Mouse (Mus musculus) heart, embryonic 11.5 days (tissue): ENCODE measurements around the gene Ccdc40. TPM values are rescaled to one million over a fixed set of nuclear protein-coding genes. Genes with fewer than 3 reads are reported as not detected.
"Not testable (repeated sequence)": the region's sequence is repeated elsewhere in the genome, so short reads cannot be mapped to it uniquely, and the experiment has no call there.

Experiments used
- ATAC-seq: fragments of 200-750 bp; cut with Nextera tagmentation; replicated peaks from 2 replicates; pipeline ENCODE4 v1.8.0; 2017; ENCODE audit warnings: moderate library complexity; ENCODE audit not compliant: insufficient number of reproducible peaks, low FRiP score, low TSS enrichment
- H3K27ac ChIP-seq: fragments of 300-500 bp; sonication (generic); 2 replicates; pipeline ENCODE4 v1.5.1; 2014; ENCODE audit warnings: mild to moderate bottlenecking, low read depth, low read length
- H3K27me3 ChIP-seq: fragments of 300-500 bp; sonication (generic); 2 replicates; pipeline ENCODE4 v1.6.1; 2014; ENCODE audit warnings: mild to moderate bottlenecking, low read length, mixed read lengths; ENCODE audit not compliant: control insufficient read depth, insufficient read depth
- H3K36me3 ChIP-seq: fragments of 300-500 bp; sonication (generic); 2 replicates; pipeline ENCODE4 v1.6.1; 2014; ENCODE audit warnings: mild to moderate bottlenecking, low read length, moderate library complexity, mixed read lengths; ENCODE audit not compliant: control insufficient read depth, insufficient read depth
- H3K4me1 ChIP-seq: fragments of 300-500 bp; sonication (generic); 2 replicates; pipeline ENCODE4 v1.6.1; 2014; ENCODE audit warnings: low read length; ENCODE audit not compliant: control insufficient read depth, insufficient read depth
- H3K4me2 ChIP-seq: fragments of 300-500 bp; sonication (generic); 2 replicates; pipeline ENCODE4 v1.6.1; 2014; ENCODE audit warnings: mild to moderate bottlenecking, moderate library complexity
- H3K4me3 ChIP-seq: fragments of 300-500 bp; sonication (generic); 2 replicates; pipeline ENCODE4 v1.5.1; 2014; ENCODE audit warnings: low read depth, low read length
- H3K9ac ChIP-seq: fragments of 300-500 bp; sonication (generic); 2 replicates; pipeline ENCODE4 v1.6.1; 2014; ENCODE audit warnings: mild to moderate bottlenecking, low read depth, low read length, moderate library complexity
- H3K9me3 ChIP-seq: fragments of 300-500 bp; sonication (generic); replicated peaks from 2 replicates; pipeline ENCODE4 v1.6.1; 2016; ENCODE audit warnings: low read length; ENCODE audit not compliant: control insufficient read depth
- WGBS: fragments of 180-500 bp; shearing (Covaris S2); extraction: QIAGEN DNeasy Blood & Tissue Kit; methylation state at CpG from one replicate; pipeline ENCODE4 v1.1.7; 2014; ENCODE audit not compliant: insufficient replicate concordance; 5-methylcytosine and 5-hydroxymethylcytosine counted together
- polyA plus RNA-seq: library from polyadenylated mRNA; unstranded; fragments of >200 nt; fragmentation: Nextera tagmentation; extraction: Ambion mirVana; gene quantifications from 2 replicates; pipeline ENCODE4 v1.2.1, GENCODE M21; 2014

Ccdc40 gene
- polyA plus RNA-seq, 1 experiment from 2014 or later = 3.5 TPM

DNA sequence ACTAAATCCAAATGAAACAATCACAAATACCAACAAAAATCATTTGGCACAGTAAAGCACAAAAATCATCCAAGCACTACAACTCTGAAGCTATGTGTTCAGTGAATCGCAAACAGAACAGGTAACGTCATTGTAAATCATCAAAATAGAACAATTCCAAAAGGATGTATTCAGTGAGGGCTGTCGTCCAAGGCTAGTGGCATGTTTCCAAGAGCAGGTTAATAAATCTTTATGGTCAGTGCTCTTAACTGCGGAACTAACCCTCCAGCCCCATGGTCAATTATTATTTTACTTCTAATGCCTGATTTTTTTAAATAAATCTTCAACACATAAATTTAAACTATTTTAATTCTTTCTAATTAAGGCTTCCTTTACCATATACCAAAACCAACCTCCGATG lies 28.2 kb downstream of the Ccdc40 start:
- not testable (repeated sequence) for H3K27ac ChIP-seq, H3K36me3 ChIP-seq, H3K9ac ChIP-seq, H3K27me3 ChIP-seq, H3K9me3 ChIP-seq, H3K4me3 ChIP-seq, H3K4me1 ChIP-seq, H3K4me2 ChIP-seq, ATAC-seq
- WGBS = 85% methylated on average over 5 of the region's 5 CpGs

DNA sequence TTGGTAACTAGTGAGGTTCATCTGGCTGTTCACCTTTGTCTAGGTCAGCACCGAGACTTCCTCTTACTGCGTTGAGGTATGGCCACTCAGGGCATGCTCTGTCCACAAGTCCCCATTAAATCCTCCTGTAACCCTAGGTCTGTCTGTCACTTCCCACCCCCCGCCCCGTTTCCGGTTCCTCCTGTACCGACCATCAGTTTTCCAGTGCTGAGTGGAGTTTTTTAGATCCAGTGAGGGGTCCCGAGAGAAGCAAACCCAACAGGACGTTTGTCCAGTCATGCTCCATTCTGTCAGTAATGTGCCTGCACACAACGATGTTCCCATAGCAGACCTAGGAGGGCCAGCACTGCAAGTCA lies 29.8 kb downstream of the Ccdc40 start:
- WGBS = 60% methylated on average over 9 of the region's 9 CpGs
- H3K27me3 ChIP-seq = no peaks in the 10 kb centered on the region
- H3K36me3 ChIP-seq = no peaks in the 10 kb centered on the region
- peak overlapping the region; percentile 32 for H3K4me3 ChIP-seq
- H3K4me1 ChIP-seq = peaks cover 3% of the 10 kb centered on the region; the same call in 1 of the 2 replicates
- no peak for ATAC-seq
- no peak overlapping the region for H3K9ac ChIP-seq
- no peaks in the 10 kb centered on the region for H3K9me3 ChIP-seq
- H3K4me2 ChIP-seq = peak overlapping the region; percentile 56
- H3K27ac ChIP-seq = no peak overlapping the region

DNA sequence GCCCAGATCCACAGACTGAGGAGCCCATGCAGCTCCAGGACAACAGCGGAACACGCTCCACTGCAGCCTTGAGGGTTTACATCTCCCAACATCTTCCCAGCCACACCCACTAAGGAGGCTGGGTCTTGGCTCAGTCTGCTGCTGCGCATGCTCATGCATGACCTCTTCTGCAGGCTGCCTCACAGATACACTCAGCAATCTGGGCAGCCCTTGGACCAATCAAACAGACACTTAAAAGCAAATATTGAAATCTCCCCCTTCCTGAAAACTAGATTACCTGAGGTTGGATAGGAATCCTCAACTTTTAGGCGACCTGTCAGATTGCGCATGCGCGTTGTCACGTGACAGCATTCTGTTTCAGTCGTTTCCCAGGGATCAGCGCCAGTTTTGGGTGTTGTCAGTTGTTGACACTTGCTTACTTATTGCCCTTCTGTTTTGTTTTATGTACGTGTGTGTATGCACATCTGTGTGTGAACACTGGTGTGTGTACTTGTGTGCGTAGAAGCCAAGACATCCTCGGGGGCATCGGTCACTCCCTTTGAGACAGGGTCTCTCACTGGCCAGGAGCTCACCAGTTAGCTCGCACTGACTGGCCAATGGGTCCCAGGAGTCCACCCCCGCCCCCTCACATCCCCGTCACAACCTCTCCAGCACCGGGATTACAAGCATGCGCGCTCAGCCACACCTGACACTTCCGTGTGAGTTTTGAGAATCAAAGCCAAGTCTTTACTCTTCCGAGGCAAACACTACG lies 30.4 kb downstream of the Ccdc40 start:
- Histone ChIP-seq H3K36me3 (no peaks in the 10 kb centered on the region), H3K4me1 (no peaks in the 10 kb centered on the region), H3K9ac (peak overlapping the region; percentile 28; the same call in 1 of the 2 replicates), H3K4me2 (peak overlapping the region; percentile 56), H3K9me3 (no peaks in the 10 kb centered on the region), H3K27me3 (no peaks in the 10 kb centered on the region), H3K27ac (0 out of 2 replicates have a peak overlapping the region, but pooled peaks have one; percentile 10), H3K4me3 (peak overlapping the region; percentile 32)
- peak; percentile 63; the same call in 1 of the 2 replicates for ATAC-seq
- 60% methylated on average over 23 of the region's 23 CpGs for WGBS

DNA sequence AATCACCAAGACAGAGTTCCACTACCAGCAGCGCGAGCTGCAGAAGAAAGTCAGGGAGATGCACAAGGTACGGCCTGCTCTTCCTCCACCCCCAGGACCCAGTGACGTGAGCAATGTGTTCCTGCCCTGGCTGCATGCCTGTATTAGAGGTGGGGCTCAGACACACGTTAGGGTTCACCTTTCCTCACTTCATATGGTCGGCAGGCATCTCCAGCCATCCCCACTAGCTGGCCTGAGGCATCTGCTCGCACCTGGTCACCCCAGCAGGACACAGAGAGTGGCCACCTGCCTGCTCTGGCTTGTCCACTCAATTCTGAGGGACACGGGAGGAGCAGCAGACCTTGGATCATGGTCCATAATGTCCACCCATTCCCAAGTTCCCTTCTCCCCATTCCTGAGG lies 31.6 kb downstream of the Ccdc40 start:
- no peaks in the 10 kb centered on the region for H3K36me3 ChIP-seq
- no peak for ATAC-seq
- no peak overlapping the region for H3K9ac ChIP-seq
- no peaks in the 10 kb centered on the region for H3K27me3 ChIP-seq
- no peaks in the 10 kb centered on the region for H3K4me1 ChIP-seq
- H3K4me3 ChIP-seq = no peak overlapping the region
- no peaks in the 10 kb centered on the region for H3K9me3 ChIP-seq
- H3K27ac ChIP-seq = no peak overlapping the region
- WGBS = 87% methylated on average over 8 of the region's 8 CpGs
- no peak overlapping the region for H3K4me2 ChIP-seq

DNA sequence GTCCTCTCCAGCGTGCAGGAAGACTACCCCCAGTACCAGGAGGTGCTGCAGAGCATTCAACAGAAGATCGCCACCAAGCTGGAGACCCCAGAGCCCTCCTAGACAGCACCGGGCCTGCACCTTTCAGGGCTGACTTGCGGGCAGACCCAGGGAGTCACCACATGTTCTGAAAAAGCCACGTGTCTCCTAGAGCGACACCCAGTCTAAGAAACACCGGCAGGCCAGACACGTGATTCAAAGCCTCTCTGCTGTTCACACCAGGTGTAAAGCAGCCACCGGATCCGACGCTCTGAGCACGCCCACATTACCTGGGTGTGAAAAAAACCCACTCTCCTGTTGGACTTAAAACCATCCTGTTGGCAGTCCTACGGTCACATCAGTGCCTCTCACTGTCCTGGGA lies 36.0 kb downstream of the Ccdc40 start:
- WGBS = 84% methylated on average over 13 of the region's 13 CpGs
- H3K27me3 ChIP-seq = no peaks in the 10 kb centered on the region
- no peak overlapping the region for H3K27ac ChIP-seq
- no peak overlapping the region for H3K4me3 ChIP-seq
- ATAC-seq = no peak
- H3K9ac ChIP-seq = no peak overlapping the region
- no peak overlapping the region for H3K4me2 ChIP-seq
- no peaks in the 10 kb centered on the region for H3K36me3 ChIP-seq
- peaks cover 8% of the 10 kb centered on the region; the same call in 1 of the 2 replicates for H3K4me1 ChIP-seq
- no peaks in the 10 kb centered on the region for H3K9me3 ChIP-seq

DNA sequence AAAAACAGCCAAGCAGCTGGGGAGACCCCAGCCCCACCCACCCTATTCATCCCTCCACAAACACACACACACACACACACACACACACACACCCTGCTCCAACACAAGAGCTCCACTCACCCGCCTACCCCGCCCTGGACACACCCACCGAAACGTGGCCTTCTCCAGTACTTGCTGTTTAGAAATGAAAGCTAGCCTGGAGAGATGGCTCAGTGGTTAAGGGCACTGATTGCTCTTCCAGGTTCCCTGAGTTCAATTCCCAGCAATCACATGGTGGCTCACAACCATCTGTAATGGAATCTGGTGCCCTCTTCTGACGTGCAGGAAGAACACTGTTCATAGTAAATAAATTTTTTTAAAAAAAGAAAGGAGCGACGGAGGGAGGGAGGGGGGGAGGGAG lies 37.4 kb downstream of the Ccdc40 start:
- no peaks in the 10 kb centered on the region for H3K36me3 ChIP-seq
- H3K4me1 ChIP-seq = peaks cover 8% of the 10 kb centered on the region; the same call in 1 of the 2 replicates
- no peak overlapping the region for H3K4me3 ChIP-seq
- H3K27ac ChIP-seq = no peak overlapping the region
- 74% methylated on average over 7 of the region's 7 CpGs for whole genome bisulfite sequencing
- no peaks in the 10 kb centered on the region for H3K27me3 ChIP-seq
- no peak for ATAC-seq
- H3K9ac ChIP-seq = no peak overlapping the region
- no peaks in the 10 kb centered on the region for H3K9me3 ChIP-seq
- no peak overlapping the region for H3K4me2 ChIP-seq

DNA sequence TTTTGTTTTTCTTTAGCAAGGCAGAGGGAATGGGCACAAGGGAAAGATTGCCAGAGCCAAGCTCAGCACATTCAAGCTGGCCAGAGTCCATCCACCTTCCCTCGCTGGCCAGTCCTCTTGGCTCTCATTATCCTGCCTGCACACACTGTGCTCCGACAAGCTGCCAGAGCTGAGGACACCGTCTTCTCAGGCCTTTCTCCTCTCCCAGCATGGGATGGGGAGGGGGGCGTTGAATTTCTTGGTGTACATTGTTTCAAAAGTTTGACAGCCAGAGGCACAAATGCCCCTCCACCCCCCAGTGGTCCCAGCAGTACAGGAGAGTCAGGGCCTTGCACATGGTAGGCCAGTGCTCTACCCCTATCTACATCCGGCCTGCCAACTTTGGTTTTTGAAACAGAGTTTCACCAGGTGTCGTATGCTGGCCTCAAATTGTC lies 38.9 kb downstream of the Ccdc40 start:
- 52% methylated on average over 6 of the region's 6 CpGs for WGBS
- Histone ChIP-seq H3K4me2 (peak overlapping the region; percentile 84), H3K9me3 (no peaks in the 10 kb centered on the region), H3K4me1 (peaks cover 8% of the 10 kb centered on the region; the same call in 1 of the 2 replicates), H3K4me3 (peak overlapping the region; percentile 61), H3K9ac (no peak overlapping the region), H3K36me3 (peaks cover 2% of the 10 kb centered on the region; the same call in 1 of the 2 replicates), H3K27ac (no peak overlapping the region), H3K27me3 (no peaks in the 10 kb centered on the region)
- ATAC-seq = 0 out of 2 replicates have a peak, but pooled peaks have one; percentile 18

DNA sequence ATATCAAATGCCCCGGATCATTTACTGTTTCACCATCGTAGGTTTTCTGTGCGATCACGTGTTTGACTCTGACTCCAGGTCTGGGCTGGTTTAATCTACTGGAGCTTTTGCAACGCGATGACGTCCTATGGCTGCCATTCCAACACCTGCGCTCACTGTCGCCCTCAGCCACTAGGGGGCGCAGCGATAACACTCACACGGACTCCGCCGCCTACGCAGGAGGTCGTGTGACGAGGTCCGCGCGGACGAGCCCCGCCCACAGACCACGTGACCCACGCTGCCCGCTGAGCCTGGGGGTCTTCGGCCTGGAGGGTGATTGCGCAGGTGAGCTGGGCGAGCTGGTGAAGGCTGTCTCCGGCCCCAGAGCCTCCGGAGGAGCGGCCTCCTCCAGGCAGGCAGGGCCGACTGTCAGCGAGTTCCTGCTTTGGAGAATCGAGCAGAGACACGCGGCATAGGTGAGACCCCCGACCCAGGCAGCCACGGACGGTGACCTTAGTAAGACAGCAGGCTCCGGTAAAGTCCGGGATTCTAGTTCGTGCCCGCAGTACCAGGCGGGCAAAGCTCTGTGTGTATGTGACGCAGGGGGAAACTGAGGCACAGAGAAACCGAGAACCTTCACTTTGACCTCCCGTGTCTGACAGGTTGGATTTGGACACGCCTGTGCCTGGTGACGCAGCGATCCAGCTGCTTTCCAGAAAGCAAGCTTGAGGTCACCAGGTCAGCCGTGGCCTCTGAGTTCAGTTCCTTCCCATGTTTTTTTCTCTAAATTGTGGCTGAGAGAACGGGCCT lies 39.6 kb downstream of the Ccdc40 start, which contains the start of gene Gaa:
Gene Gaa (plus strand): TSS at position 120 of the 789 bp plus-strand sequence.
- peak within 1 kb of the TSS; percentile 61 for H3K4me3 ChIP-seq
- no peaks in the 10 kb centered on the region for H3K27me3 ChIP-seq
- peak within 1 kb of the TSS; percentile 84 for H3K4me2 ChIP-seq
- 4% methylated on average over 52 of the region's 52 CpGs for WGBS
- H3K9me3 ChIP-seq = no peaks in the 10 kb centered on the region
- peaks cover 8% of the 10 kb centered on the region; the same call in 1 of the 2 replicates for H3K4me1 ChIP-seq
- H3K9ac ChIP-seq = peak within 1 kb of the TSS; percentile 68
- H3K27ac ChIP-seq = no peak within 1 kb of the TSS
- peaks cover 5% of the 10 kb centered on the region; the same call in 1 of the 2 replicates for H3K36me3 ChIP-seq
- peak; percentile 67 for ATAC-seq
